Mouse (Mus musculus) limb, embryonic 14.5 days (tissue): ENCODE data around the gene Ssr4. TPM values are rescaled to one million over a fixed set of nuclear protein-coding genes. Genes with fewer than 3 reads are reported as not detected.

Source experiments
- ATAC-seq: fragments of 200-750 bp; cut with Nextera tagmentation; 2 replicates; pipeline ENCODE4 v1.8.0; 2017; ENCODE audit warnings: low read depth, moderate number of reproducible peaks, moderate TSS enrichment; ENCODE audit not compliant: low FRiP score
- DNase-seq: peaks from one replicate; pipeline ENCODE4 v3.0.0-alpha.2; 2015; ENCODE audit warnings: low spot score
- H3K27ac ChIP-seq: fragments of 300-500 bp; sonication (generic); replicated peaks from 2 replicates; pipeline ENCODE4 v1.5.1; 2014; ENCODE audit warnings: low read depth, mild to moderate bottlenecking, low read length, moderate library complexity, mixed read lengths
- H3K27me3 ChIP-seq: fragments of 300-500 bp; sonication (generic); 2 replicates; pipeline ENCODE4 v1.6.1; 2014; ENCODE audit warnings: low read length, mixed read lengths; ENCODE audit not compliant: control insufficient read depth, insufficient read depth
- H3K36me3 ChIP-seq: fragments of 300-500 bp; sonication (generic); 2 replicates; pipeline ENCODE4 v1.6.1; 2014; ENCODE audit warnings: mild to moderate bottlenecking, low read length, moderate library complexity, mixed read lengths; ENCODE audit not compliant: control insufficient read depth, insufficient read depth
- H3K4me1 ChIP-seq: fragments of 300-500 bp; sonication (generic); 2 replicates; pipeline ENCODE4 v1.6.1; 2014; ENCODE audit warnings: antibody characterized with exemption, low read length, mixed read lengths; ENCODE audit not compliant: control insufficient read depth, insufficient read depth
- H3K4me2 ChIP-seq: fragments of 300-500 bp; sonication (generic); replicated peaks from 2 replicates; pipeline ENCODE4 v1.6.1; 2014; ENCODE audit warnings: low read depth, mild to moderate bottlenecking, low read length, moderate library complexity; ENCODE audit not compliant: severe bottlenecking
- H3K4me3 ChIP-seq: fragments of 300-500 bp; sonication (generic); replicated peaks from 2 replicates; pipeline ENCODE4 v1.5.1; 2014; ENCODE audit warnings: low read length
- H3K9ac ChIP-seq: fragments of 300-500 bp; sonication (generic); 2 replicates; pipeline ENCODE4 v1.6.1; 2014; ENCODE audit warnings: mild to moderate bottlenecking, low read depth, low read length, moderate library complexity; ENCODE audit not compliant: severe bottlenecking
- H3K9me3 ChIP-seq: fragments of 300-500 bp; sonication (generic); 2 replicates; pipeline ENCODE4 v1.6.1; 2016; ENCODE audit warnings: low read length; ENCODE audit not compliant: control insufficient read depth
- POLR2A ChIP-seq: fragments of 200-500 bp; IDR thresholded peaks from 2 replicates; pipeline ENCODE4 v1.8.0; 2012; ENCODE audit warnings: inconsistent platforms, mild to moderate bottlenecking, moderate library complexity, borderline replicate concordance; ENCODE audit not compliant: insufficient read depth, insufficient read length; ENCODE audit errors: extremely low read depth
- WGBS: fragments of 180-500 bp; shearing (Covaris S2); extraction: QIAGEN DNeasy Blood & Tissue Kit; methylation state at CpG from one replicate; pipeline ENCODE4 v1.1.7; 2014; 5-methylcytosine and 5-hydroxymethylcytosine counted together
- polyA plus RNA-seq, 2 experiments: library from polyadenylated mRNA; depleted of rRNA in 1 of 2; stranded (reverse) in 1 of 2; unstranded in 1 of 2; fragments of >200 nt; fragmentation: Nextera tagmentation in 1 of 2; extraction: Ambion mirVana in 1 of 2; gene quantifications; 2 replicates each; pipeline versions ENCODE4 v1.2.1 to v1.2.3; 2012 to 2014

Gene Ssr4
- polyA plus RNA-seq, 2 experiments, result 284 to 292 TPM

DNA sequence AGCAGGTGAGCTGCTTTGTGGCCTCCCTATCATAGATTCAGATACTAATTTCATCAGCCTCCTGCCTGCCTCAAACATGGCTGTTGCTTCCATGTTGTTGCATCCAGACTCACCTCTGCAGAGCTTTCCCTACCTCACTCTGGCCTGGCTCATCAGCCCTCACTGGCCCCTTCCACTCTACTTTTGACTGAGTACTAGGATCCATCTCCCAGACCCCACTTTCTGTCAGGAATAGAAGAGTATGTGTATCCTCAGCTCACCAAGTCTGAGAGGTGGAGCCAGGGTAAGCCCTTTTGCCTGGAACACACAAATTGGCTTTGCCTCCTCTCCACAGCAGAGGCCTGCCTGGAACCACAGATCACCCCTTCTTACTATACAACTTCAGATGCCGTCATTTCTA lies 1.7 kb downstream of the Ssr4 start:
- TF ChIP-seq POLR2A, result no peak
- no peaks in the 10 kb centered on the region for H3K9me3 ChIP-seq
- no peak for ATAC-seq
- H3K4me2 ChIP-seq, result peak overlapping the region; percentile 54; the same call in 1 of the 2 replicates
- H3K4me3 ChIP-seq, result peak overlapping the region; percentile 56
- H3K9ac ChIP-seq, result no peak overlapping the region
- H3K4me1 ChIP-seq, result no peaks in the 10 kb centered on the region
- H3K27me3 ChIP-seq, result no peaks in the 10 kb centered on the region
- no peak overlapping the region for H3K27ac ChIP-seq
- 87% methylated on average over 1 of the region's 1 CpGs for WGBS
- no peak for DNase-seq
- peaks cover 11% of the 10 kb centered on the region for H3K36me3 ChIP-seq

DNA sequence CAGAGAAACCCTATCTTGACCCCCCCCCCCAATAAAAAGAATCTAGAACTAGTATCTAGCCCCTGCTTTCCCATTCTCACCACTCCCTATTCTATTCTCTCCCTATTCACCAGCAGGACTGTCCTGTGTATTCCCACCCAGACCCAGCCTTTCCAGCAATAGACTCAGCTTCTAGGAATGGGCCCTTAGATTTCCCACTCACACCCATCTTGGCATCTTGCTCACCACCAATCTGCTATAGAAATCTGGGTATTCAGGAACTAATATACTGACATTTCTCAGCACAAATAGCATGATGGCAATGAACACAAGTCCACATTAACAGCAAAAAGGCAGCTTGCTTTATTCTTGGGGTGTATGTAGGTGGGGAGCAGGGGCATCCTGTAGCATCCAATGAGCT lies 6.2 kb downstream of the Ssr4 start:
- Histone ChIP-seq H3K36me3 (peaks cover 18% of the 10 kb centered on the region), H3K9ac (no peak overlapping the region), H3K9me3 (no peaks in the 10 kb centered on the region), H3K4me2 (no peak overlapping the region), H3K27ac (no peak overlapping the region), H3K4me3 (no peak overlapping the region), H3K27me3 (no peaks in the 10 kb centered on the region), H3K4me1 (no peaks in the 10 kb centered on the region)
- DNase-seq (no peak), ATAC-seq (no peak)
- no peak for TF ChIP-seq POLR2A

DNA sequence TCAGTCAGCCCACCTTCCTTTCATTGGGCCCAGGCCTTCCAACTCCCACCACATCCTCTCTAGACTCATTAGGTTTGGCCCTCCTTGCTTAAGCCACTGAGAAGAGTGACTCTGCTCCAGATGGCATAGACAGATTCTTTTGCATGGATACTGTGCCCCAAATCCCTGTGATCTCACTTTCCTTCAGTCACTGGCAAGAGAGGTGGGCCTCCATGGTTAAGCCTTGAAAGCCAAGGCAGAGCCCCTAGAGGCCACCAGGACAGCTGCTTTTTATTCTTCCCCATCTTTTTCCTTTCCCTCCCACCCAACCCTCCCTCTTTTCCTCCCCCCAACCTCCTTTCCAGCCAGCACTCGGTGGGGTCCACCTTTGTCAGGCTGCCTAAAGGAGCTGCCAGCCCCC lies 6.7 kb downstream of the Ssr4 start:
- TF ChIP-seq POLR2A, result no peak
- Histone ChIP-seq H3K27ac (no peak overlapping the region), H3K9ac (no peak overlapping the region), H3K27me3 (no peaks in the 10 kb centered on the region), H3K4me2 (no peak overlapping the region), H3K36me3 (peaks cover 18% of the 10 kb centered on the region), H3K4me1 (no peaks in the 10 kb centered on the region), H3K9me3 (no peaks in the 10 kb centered on the region), H3K4me3 (no peak overlapping the region)
- 56% methylated on average over 1 of the region's 1 CpGs for WGBS
- DNase-seq (no peak), ATAC-seq (no peak)

DNA sequence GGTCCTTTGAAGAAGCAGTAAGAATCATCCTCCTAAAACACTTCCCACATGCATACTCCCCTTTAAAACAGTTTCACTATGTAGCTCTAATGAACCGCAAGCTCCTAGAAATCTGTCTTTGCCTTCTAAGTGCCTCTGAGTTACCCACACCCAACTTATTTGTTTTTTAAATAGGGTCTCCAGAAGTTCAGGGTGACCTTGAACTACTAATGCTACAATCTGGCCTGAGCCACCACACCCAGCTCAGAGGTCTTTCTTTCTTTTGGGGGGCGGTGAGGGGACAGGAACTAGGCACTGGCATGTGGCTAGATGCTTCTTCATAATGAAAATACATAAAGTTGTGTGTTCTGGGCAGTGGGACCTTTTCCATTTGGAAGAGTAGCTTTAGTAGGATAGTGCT lies 10.7 kb downstream of the Ssr4 start:
- Histone ChIP-seq H3K27me3 (no peaks in the 10 kb centered on the region), H3K9me3 (no peaks in the 10 kb centered on the region), H3K36me3 (peaks cover 6% of the 10 kb centered on the region; the same call in 1 of the 2 replicates), H3K27ac (no peak overlapping the region), H3K4me1 (no peaks in the 10 kb centered on the region), H3K4me3 (no peak overlapping the region), H3K9ac (no peak overlapping the region), H3K4me2 (no peak overlapping the region)
- ATAC-seq, result no peak
- WGBS, result 96% methylated on average over 2 of the region's 2 CpGs
- no peak for TF ChIP-seq POLR2A
- no peak for DNase-seq

DNA sequence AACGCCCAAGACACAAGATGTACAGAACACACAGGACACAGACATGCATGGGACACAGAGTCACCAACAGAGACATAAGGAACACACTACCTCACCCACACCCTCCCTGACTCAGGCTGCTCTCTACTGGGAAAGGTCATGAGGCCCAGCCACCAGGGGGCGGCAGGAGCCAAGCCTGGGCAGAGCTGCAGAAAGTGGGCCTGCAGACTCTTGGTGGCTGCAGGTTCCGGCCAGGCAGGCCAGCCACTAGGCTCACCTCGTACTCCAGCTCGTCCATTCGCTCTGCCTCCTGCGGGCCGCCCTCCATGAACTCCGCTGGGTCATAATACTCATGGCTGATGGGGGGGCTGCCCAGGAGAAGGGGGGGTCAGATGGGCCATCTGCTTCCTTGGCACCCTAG lies 11.7 kb downstream of the Ssr4 start:
- ATAC-seq (peak; percentile 53; the same call in 1 of the 2 replicates), DNase-seq (peak; percentile 15)
- Histone ChIP-seq H3K4me1 (no peaks in the 10 kb centered on the region), H3K9me3 (no peaks in the 10 kb centered on the region), H3K9ac (no peak overlapping the region), H3K27me3 (no peaks in the 10 kb centered on the region), H3K36me3 (peaks cover 6% of the 10 kb centered on the region; the same call in 1 of the 2 replicates), H3K27ac (no peak overlapping the region), H3K4me2 (no peak overlapping the region), H3K4me3 (no peak overlapping the region)
- TF ChIP-seq POLR2A, result no peak
- 36% methylated on average over 9 of the region's 9 CpGs for WGBS

DNA sequence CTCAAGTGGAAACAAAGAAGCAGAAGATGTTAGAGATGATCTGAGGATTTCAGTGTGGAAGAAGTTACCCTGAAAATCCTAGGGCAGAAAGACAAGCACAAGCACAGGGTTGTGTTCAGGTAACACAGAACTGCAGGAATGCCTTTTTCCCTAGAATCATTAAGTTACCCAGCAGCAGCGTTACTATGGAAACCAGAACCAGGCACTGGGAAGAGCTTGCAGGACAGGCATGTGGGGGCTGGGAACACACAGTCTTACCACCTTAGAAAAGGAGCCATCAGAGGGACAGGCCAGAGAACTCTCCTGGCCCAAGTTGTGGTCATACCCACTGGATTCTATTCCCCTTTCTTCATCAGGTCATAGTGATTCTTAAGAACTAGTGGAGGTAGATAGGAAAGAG lies 19.0 kb downstream of the Ssr4 start:
- Histone ChIP-seq H3K27me3 (no peaks in the 10 kb centered on the region), H3K4me2 (no peak overlapping the region), H3K36me3 (no peaks in the 10 kb centered on the region), H3K27ac (no peak overlapping the region), H3K9me3 (no peaks in the 10 kb centered on the region), H3K4me3 (no peak overlapping the region), H3K9ac (no peak overlapping the region), H3K4me1 (no peaks in the 10 kb centered on the region)
- no peak for TF ChIP-seq POLR2A
- no peak for ATAC-seq
- DNase-seq, result no peak
- WGBS, result 38% methylated on average over 1 of the region's 1 CpGs
